Mouse (Mus musculus): ENCODE data around the gene Cyp4f39. TPM values are rescaled to one million over a fixed set of nuclear protein-coding genes. Genes with fewer than 3 reads are reported as not detected.

Cyp4f39 gene
- polyA plus RNA-seq, 1 experiment from 2014 or later, result 1.3 TPM

DNA sequence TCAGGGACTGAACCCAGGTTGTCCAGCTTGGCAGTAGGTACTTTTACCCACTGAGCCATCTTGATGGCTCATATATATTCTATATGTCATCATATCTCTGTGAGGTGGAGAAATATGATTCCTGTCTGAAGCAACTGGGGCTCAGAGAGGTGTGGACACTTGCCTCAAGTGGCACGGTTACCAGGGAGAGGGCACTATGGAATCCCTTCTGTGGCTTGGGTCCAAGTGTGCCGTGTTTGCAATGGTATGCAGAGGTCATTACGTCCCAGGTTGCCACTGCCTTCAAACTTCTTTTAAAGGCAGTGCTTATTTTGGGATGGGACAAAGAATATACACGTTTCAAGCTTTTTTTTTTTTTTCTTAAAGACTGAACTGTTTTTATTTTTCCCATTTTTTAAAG is 1.7 kb downstream of the Cyp4f39 start:
- Histone ChIP-seq H3K4me2 (ENCODE audit: low read length) (no peak overlapping the region), H3K27me3 (replicated peaks; ENCODE audit: control insufficient read depth, insufficient read depth, low read length) (peaks cover 2% of the 10 kb centered on the region; the same call in 1 of the 2 replicates), H3K4me3 (ENCODE audit: low read length) (no peak overlapping the region), H3K36me3 (ENCODE audit: control insufficient read depth, insufficient read depth, low read length) (no peaks in the 10 kb centered on the region), H3K9ac (ENCODE audit: low read depth, low read length) (no peak overlapping the region), H3K9me3 (ENCODE audit: control insufficient read depth, low read length) (no peaks in the 10 kb centered on the region), H3K27ac (ENCODE audit: low read depth, low read length) (no peak overlapping the region), H3K4me1 (ENCODE audit: control insufficient read depth, insufficient read depth, low read depth, low read length) (no peaks in the 10 kb centered on the region)
- 68% methylated on average over 4 of the region's 4 CpGs for WGBS
- ATAC-seq, result no peak

DNA sequence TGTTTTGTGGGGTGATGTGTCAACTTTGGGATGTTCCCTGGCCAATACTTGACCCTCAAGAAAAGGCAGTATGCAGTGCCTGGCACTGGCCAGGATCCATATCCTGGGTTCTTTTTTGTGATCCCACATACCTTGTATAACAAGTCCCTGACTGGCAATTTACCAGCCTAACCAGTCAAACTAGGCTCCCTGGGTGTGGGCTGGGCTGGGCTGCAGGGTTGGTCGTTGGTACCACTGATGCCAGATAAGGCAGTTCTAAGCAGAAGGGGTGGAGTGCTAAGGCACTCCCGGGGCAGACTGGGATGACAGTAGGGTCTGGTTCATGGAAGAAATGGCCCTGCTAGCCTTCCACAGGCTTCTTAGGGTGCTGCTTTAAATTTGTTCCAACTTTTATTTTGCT is 2.5 kb downstream of the Cyp4f39 start:
- Histone ChIP-seq H3K4me2 (ENCODE audit: low read length) (no peak overlapping the region), H3K27me3 (replicated peaks; ENCODE audit: control insufficient read depth, insufficient read depth, low read length) (peaks cover 2% of the 10 kb centered on the region; the same call in 1 of the 2 replicates), H3K4me1 (ENCODE audit: control insufficient read depth, insufficient read depth, low read depth, low read length) (no peaks in the 10 kb centered on the region), H3K9me3 (ENCODE audit: control insufficient read depth, low read length) (no peaks in the 10 kb centered on the region), H3K4me3 (ENCODE audit: low read length) (no peak overlapping the region), H3K27ac (ENCODE audit: low read depth, low read length) (no peak overlapping the region), H3K9ac (ENCODE audit: low read depth, low read length) (no peak overlapping the region), H3K36me3 (ENCODE audit: control insufficient read depth, insufficient read depth, low read length) (no peaks in the 10 kb centered on the region)
- no peak for ATAC-seq
- WGBS, result 55% methylated on average over 2 of the region's 2 CpGs

DNA sequence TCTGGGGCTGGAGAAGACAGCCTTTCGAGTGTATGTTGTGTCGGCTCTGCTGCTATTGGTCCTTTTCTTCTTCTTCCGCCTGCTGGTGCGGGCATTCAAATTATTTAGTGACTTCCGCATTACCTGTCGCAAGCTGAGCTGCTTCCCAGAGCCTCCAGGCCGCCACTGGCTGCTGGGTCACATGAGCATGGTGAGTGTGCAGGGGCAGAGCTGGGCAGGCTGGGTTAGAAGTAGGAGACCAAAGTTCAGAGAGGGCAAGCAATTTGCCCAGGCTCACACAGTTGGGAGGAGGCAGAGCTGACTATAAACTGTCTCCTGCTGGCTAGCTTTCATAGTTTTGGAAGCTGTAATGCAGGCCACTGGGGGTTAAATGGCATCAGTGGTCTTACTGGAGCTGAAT is 16.0 kb downstream of the Cyp4f39 start:
- H3K36me3 ChIP-seq (ENCODE audit: control insufficient read depth, insufficient read depth, low read length), result no peaks in the 10 kb centered on the region
- H3K27ac ChIP-seq (ENCODE audit: low read depth, low read length), result no peak overlapping the region
- no peaks in the 10 kb centered on the region for H3K4me1 ChIP-seq (ENCODE audit: control insufficient read depth, insufficient read depth, low read depth, low read length)
- H3K9me3 ChIP-seq (ENCODE audit: control insufficient read depth, low read length), result no peaks in the 10 kb centered on the region
- no peak overlapping the region for H3K4me2 ChIP-seq (ENCODE audit: low read length)
- H3K27me3 ChIP-seq (replicated peaks; ENCODE audit: control insufficient read depth, insufficient read depth, low read length), result no peaks in the 10 kb centered on the region
- no peak overlapping the region for H3K4me3 ChIP-seq (ENCODE audit: low read length)
- H3K9ac ChIP-seq (ENCODE audit: low read depth, low read length), result no peak overlapping the region
- WGBS, result 51% methylated on average over 7 of the region's 7 CpGs
- no peak for ATAC-seq

DNA sequence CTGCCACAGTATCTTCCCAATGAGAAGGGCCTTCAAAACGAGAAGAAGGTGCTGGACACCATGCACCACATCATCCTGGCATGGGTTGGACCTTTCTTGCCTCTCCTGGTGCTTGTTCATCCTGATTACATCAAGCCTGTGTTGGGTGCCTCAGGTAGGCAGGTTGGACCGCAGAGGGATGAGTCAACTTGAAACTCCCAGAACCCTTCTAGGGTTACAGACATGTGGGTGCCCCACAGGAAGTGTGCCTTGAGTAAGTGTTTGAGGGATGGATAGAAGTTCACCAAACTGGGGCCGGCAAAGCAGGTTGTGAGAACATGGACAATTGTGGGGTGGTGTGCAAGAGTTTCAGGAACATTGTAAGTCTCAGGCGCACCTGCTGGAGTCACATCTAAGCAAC is 18.3 kb downstream of the Cyp4f39 start:
- Histone ChIP-seq H3K27ac (ENCODE audit: low read depth, low read length) (no peak overlapping the region), H3K9me3 (ENCODE audit: control insufficient read depth, low read length) (no peaks in the 10 kb centered on the region), H3K27me3 (replicated peaks; ENCODE audit: control insufficient read depth, insufficient read depth, low read length) (no peaks in the 10 kb centered on the region; the same call in 1 of the 2 replicates), H3K4me2 (ENCODE audit: low read length) (no peak overlapping the region), H3K4me1 (ENCODE audit: control insufficient read depth, insufficient read depth, low read depth, low read length) (no peaks in the 10 kb centered on the region), H3K9ac (ENCODE audit: low read depth, low read length) (no peak overlapping the region), H3K36me3 (ENCODE audit: control insufficient read depth, insufficient read depth, low read length) (no peaks in the 10 kb centered on the region), H3K4me3 (ENCODE audit: low read length) (no peak overlapping the region)
- WGBS, result 77% methylated on average over 4 of the region's 4 CpGs
- no peak for ATAC-seq

DNA sequence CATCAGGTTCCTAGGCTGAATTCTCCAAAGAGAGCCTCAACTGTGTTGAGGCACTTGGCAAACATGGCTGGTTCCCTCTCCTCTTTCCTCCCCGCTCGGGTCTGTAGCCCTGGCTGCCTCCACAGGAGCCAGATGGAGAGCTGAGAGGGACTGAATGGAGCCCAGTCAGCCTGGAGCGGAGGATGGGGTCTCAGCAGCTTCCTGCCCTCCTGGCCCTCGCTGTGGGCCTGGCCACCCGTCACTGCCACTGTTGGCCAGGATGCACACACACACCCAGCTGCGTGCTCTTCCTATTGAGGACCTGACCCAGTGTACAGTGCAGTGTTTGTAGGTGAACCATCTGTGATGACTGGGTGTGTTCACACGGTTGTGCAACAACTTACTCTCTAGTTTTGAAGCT is 19.7 kb downstream of the Cyp4f39 start:
- H3K36me3 ChIP-seq (ENCODE audit: control insufficient read depth, insufficient read depth, low read length), result no peaks in the 10 kb centered on the region
- H3K9ac ChIP-seq (ENCODE audit: low read depth, low read length), result no peak overlapping the region
- H3K4me2 ChIP-seq (ENCODE audit: low read length), result no peak overlapping the region
- no peak for ATAC-seq
- no peak overlapping the region for H3K27ac ChIP-seq (ENCODE audit: low read depth, low read length)
- no peaks in the 10 kb centered on the region for H3K4me1 ChIP-seq (ENCODE audit: control insufficient read depth, insufficient read depth, low read depth, low read length)
- no peaks in the 10 kb centered on the region for H3K9me3 ChIP-seq (ENCODE audit: control insufficient read depth, low read length)
- no peak overlapping the region for H3K4me3 ChIP-seq (ENCODE audit: low read length)
- H3K27me3 ChIP-seq (replicated peaks; ENCODE audit: control insufficient read depth, insufficient read depth, low read length), result no peaks in the 10 kb centered on the region; the same call in 1 of the 2 replicates
- 66% methylated on average over 7 of the region's 7 CpGs for WGBS

DNA sequence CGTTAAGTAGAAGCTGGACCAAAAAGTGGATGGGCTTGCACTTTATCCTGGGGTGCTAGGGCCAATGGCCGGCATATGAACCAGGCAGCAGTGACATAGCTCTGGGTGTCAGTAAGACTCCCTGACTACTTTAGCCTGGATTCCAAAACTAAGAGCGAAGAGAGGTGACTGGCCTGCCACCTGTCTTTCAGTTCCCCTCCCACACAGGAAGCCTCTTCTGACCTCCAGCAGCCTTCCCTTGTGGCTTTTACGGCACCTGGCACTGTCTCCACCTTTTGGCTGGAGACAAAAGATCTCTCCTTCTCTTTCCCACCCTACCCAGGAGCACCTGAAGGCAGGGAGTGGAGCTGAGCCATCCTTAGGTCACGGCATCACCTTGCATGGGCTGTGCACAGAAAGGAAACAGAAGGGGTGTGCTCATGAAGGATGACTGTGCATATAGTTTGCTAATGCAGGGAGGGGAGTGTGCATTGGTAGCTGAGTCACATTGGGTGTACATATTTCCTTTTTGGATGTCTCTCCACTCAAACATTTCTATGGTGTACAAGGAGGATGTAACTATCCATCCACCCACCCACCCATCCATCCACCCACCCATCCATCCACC is 22.5 kb downstream of the Cyp4f39 start:
- H3K36me3 ChIP-seq (ENCODE audit: control insufficient read depth, insufficient read depth, low read length), result no peaks in the 10 kb centered on the region
- no peak overlapping the region for H3K9ac ChIP-seq (ENCODE audit: low read depth, low read length)
- no peak for ATAC-seq
- H3K4me2 ChIP-seq (ENCODE audit: low read length), result no peak overlapping the region
- 82% methylated on average over 5 of the region's 5 CpGs for WGBS
- no peak overlapping the region for H3K27ac ChIP-seq (ENCODE audit: low read depth, low read length)
- no peaks in the 10 kb centered on the region for H3K4me1 ChIP-seq (ENCODE audit: control insufficient read depth, insufficient read depth, low read depth, low read length)
- no peak overlapping the region for H3K4me3 ChIP-seq (ENCODE audit: low read length)
- H3K9me3 ChIP-seq (ENCODE audit: control insufficient read depth, low read length), result no peaks in the 10 kb centered on the region
- H3K27me3 ChIP-seq (replicated peaks; ENCODE audit: control insufficient read depth, insufficient read depth, low read length), result no peaks in the 10 kb centered on the region; the same call in 1 of the 2 replicates

DNA sequence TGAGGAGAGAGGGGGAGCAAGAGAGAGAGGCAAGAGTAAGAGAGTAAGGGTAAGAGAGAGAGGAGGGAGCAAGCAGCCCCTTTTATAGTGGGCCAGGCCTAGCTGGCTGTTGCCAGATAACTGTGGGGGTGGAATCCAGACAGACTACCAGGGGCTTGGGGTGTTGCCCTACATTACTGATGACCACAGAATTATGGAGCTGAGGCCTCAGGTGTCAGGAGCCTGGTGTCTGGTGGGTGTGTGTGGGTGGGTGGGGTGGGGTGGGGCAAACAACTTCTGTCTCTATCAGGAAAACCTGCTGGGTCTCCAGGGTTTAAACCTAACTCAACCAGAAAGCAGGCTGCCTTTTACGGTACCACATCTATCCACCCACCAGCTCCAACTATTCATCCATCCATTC is 24.7 kb downstream of the Cyp4f39 start:
- H3K27me3 ChIP-seq (replicated peaks; ENCODE audit: control insufficient read depth, insufficient read depth, low read length), result no peaks in the 10 kb centered on the region; the same call in 1 of the 2 replicates
- no peak overlapping the region for H3K4me2 ChIP-seq (ENCODE audit: low read length)
- no peak overlapping the region for H3K9ac ChIP-seq (ENCODE audit: low read depth, low read length)
- H3K4me3 ChIP-seq (ENCODE audit: low read length), result no peak overlapping the region
- ATAC-seq, result no peak
- H3K9me3 ChIP-seq (ENCODE audit: control insufficient read depth, low read length), result no peaks in the 10 kb centered on the region
- no peak overlapping the region for H3K27ac ChIP-seq (ENCODE audit: low read depth, low read length)
- H3K36me3 ChIP-seq (ENCODE audit: control insufficient read depth, insufficient read depth, low read length), result no peaks in the 10 kb centered on the region
- WGBS, result 100% methylated on average over 1 of the region's 1 CpGs
- no peaks in the 10 kb centered on the region for H3K4me1 ChIP-seq (ENCODE audit: control insufficient read depth, insufficient read depth, low read depth, low read length)

DNA sequence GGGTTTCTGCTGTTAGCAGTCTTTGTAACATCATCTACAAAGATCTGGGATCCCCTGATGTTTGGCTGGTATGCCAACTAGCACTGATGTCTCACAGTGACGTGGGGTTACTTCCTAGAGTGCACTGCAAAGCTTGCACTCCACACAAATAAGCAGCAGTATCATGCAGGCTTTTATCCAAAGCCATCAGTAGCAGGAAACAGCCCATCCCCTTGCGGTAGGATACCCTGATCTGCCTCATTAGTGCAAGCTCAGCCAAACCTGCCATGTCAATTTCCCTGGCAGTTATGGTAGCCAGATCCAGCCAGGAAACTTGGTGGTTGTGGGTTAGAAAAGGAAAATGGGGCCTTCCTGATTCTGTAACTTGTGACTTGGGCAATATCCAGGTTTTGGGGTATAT is 26.2 kb downstream of the Cyp4f39 start:
- WGBS, result 64% methylated on average over 2 of the region's 2 CpGs
- Histone ChIP-seq H3K9me3 (ENCODE audit: control insufficient read depth, low read length) (no peaks in the 10 kb centered on the region), H3K4me3 (ENCODE audit: low read length) (no peak overlapping the region), H3K4me1 (ENCODE audit: control insufficient read depth, insufficient read depth, low read depth, low read length) (no peaks in the 10 kb centered on the region), H3K27ac (ENCODE audit: low read depth, low read length) (no peak overlapping the region), H3K9ac (ENCODE audit: low read depth, low read length) (no peak overlapping the region), H3K4me2 (ENCODE audit: low read length) (no peak overlapping the region), H3K27me3 (replicated peaks; ENCODE audit: control insufficient read depth, insufficient read depth, low read length) (no peaks in the 10 kb centered on the region; the same call in 1 of the 2 replicates), H3K36me3 (ENCODE audit: control insufficient read depth, insufficient read depth, low read length) (no peaks in the 10 kb centered on the region)
- no peak for ATAC-seq

DNA sequence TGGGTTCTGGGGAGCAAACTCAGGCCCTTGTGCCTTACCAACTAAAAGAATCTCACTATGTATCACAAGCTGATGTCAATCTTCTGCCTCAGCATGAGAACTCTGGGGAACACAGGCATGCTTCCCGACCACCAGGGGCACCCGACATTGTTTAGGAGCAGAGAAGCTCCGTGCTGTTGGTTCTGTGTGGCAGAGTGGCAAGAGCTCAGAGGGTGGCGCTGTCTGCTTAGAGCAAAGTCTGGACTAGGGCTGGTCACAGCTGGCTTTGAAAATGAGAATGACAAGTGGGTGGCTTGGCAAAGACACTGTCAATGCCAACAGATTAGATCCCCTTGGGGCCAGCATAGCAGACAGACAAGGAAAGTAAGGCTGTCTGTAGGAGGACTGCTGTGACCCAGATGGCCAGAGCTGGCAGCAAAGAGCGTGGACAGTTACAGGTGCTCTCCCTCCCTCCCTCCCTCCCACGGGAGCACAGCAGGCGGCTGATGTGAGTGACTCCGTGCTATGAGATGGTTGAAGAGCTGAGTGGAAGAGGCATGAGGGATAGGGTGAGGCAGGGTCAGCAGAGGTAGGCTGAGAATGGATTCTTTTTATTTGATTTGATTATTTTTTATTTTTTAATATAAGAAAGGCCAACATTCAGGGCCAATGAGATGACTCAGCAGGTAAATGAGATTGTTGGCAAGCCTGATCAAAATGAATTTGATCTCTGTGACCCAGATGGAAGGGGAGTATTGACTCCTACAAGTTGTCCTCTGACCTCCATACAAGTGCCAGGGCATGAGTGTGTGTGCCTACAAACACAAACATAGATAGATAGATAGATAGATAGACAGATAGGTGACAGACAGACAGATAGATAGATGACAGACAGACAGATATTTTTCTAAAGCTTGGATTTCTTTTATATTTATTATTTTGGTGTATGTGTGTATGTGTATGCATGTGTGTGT is 27.3 kb downstream of the Cyp4f39 start:
- Histone ChIP-seq H3K4me2 (ENCODE audit: low read length) (no peak overlapping the region), H3K27ac (ENCODE audit: low read depth, low read length) (no peak overlapping the region), H3K9ac (ENCODE audit: low read depth, low read length) (no peak overlapping the region), H3K27me3 (replicated peaks; ENCODE audit: control insufficient read depth, insufficient read depth, low read length) (peaks cover 2% of the 10 kb centered on the region; the same call in 1 of the 2 replicates), H3K36me3 (ENCODE audit: control insufficient read depth, insufficient read depth, low read length) (no peaks in the 10 kb centered on the region), H3K4me1 (ENCODE audit: control insufficient read depth, insufficient read depth, low read depth, low read length) (no peaks in the 10 kb centered on the region), H3K4me3 (ENCODE audit: low read length) (no peak overlapping the region), H3K9me3 (ENCODE audit: control insufficient read depth, low read length) (no peaks in the 10 kb centered on the region)
- no peak for ATAC-seq
- 18% methylated on average over 7 of the region's 8 CpGs for WGBS
